Mouse (Mus musculus): ENCODE measurements at regions not wholly inside any gene's neighbourhood (a gene's known extent, or its start where the extent isn't known, plus 50 kb on each side); places are given as distances from the start of the nearest gene placed in this dataset.

DNA sequence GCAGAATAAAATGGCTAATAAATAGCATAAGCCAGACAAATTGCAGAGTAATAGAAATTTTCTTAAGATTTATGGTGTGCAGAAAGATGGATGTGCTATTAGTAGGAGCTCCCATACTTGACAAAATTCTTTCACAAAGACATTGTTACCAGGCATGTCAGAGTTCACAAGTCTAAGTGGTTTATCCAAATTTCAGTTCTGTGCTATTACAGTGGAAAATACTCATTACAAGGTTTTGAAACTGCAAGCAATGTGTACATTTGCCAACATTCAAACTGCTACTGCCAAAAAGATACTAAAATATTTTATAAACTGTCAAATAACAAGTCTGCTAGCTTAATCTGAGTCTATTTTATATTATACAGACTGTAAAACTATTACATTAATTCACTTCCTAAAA, 1550.2 kb upstream of the Acvr2a start:
- Histone ChIP-seq H3K27me3 (replicated peaks) (no peaks in the 10 kb centered on the region), H3K9me3 (no peaks in the 10 kb centered on the region), H3K36me3 (no peaks in the 10 kb centered on the region), H3K4me3 (no peak overlapping the region), H3K4me2 (replicated peaks) (no peak overlapping the region), H3K9ac (no peak overlapping the region), H3K4me1 (no peaks in the 10 kb centered on the region), H3K27ac (no peak overlapping the region)
- ATAC-seq (ENCODE audit: low FRiP score, low read depth): no peak

GRCm38 (mm10) chr2:47265901-47266300, 1548.0 kb upstream of the Acvr2a start:
- no peaks in the 10 kb centered on the region for H3K27me3 ChIP-seq (replicated peaks)
- H3K36me3 ChIP-seq: no peaks in the 10 kb centered on the region
- no peak overlapping the region for H3K4me3 ChIP-seq
- no peaks in the 10 kb centered on the region for H3K4me1 ChIP-seq
- no peak overlapping the region for H3K27ac ChIP-seq
- 81% methylated on average over 2 of the region's 2 CpGs for WGBS
- no peaks in the 10 kb centered on the region for H3K9me3 ChIP-seq
- no peak for ATAC-seq (ENCODE audit: low FRiP score, low read depth)
- H3K4me2 ChIP-seq (replicated peaks): no peak overlapping the region
- no peak overlapping the region for H3K9ac ChIP-seq

DNA sequence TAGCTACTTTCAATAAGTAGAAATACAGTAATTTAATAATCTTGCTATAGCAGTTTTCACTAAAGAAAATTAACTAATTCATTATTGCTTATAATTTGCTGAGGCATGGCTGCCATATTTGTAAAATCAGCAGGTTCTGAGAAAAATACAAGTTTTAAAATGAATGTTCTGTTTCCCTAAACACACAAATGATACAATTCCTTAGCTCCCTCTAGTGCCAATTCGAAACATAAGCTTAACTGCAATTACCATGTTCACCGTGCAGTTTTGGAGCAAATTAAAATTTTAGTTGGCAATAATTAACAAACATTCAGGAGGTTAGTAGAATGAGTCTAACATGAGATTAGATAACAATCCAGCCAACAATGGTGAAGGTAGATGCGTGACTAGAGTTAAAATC, 1518.4 kb upstream of the Acvr2a start:
- Histone ChIP-seq H3K4me2 (replicated peaks) (no peak overlapping the region), H3K27me3 (replicated peaks) (no peaks in the 10 kb centered on the region), H3K4me3 (no peak overlapping the region), H3K4me1 (no peaks in the 10 kb centered on the region), H3K36me3 (no peaks in the 10 kb centered on the region), H3K27ac (no peak overlapping the region), H3K9me3 (no peaks in the 10 kb centered on the region), H3K9ac (no peak overlapping the region)
- WGBS: 58% methylated on average over 3 of the region's 3 CpGs
- ATAC-seq (ENCODE audit: low FRiP score, low read depth): no peak

- 87% methylated on average over 6 of the region's 6 CpGs for WGBS
- Histone ChIP-seq H3K4me1 (no peaks in the 10 kb centered on the region), H3K27ac (no peak overlapping the region), H3K9ac (no peak overlapping the region), H3K4me3 (no peak overlapping the region), H3K36me3 (no peaks in the 10 kb centered on the region), H3K4me2 (replicated peaks) (no peak overlapping the region), H3K9me3 (no peaks in the 10 kb centered on the region), H3K27me3 (replicated peaks) (no peaks in the 10 kb centered on the region)
- no peak for ATAC-seq (ENCODE audit: low FRiP score, low read depth)
These were observed 1511.9 kb upstream of the Acvr2a start for GRCm38 (mm10) chr2:47302056-47302455.

DNA sequence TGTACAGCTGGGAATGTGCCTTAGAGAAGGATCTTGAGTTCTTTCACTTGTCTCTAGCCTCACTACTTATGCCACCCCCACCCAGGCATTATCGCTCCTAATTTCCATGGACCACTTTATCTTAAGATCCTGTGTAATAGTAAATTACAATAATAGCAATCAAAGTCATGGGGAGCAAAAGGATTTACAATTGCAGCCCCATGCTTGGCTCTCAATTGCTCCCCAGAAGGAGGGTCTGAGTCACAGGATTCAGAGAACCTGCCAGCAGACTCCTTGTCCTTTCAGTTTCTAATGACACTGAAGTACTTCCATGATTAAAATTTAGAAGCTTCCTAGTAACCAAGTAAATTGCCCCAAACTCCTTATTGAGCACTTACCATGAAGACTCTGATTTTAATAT, 1483.3 kb upstream of the Acvr2a start:
- H3K9ac ChIP-seq: no peak overlapping the region
- ATAC-seq (ENCODE audit: low FRiP score, low read depth): no peak
- no peak overlapping the region for H3K4me3 ChIP-seq
- H3K9me3 ChIP-seq: no peaks in the 10 kb centered on the region
- no peak overlapping the region for H3K27ac ChIP-seq
- no peaks in the 10 kb centered on the region for H3K27me3 ChIP-seq (replicated peaks)
- H3K4me1 ChIP-seq: no peaks in the 10 kb centered on the region
- 62% methylated on average over 1 of the region's 1 CpGs for WGBS
- no peaks in the 10 kb centered on the region for H3K36me3 ChIP-seq
- H3K4me2 ChIP-seq (replicated peaks): no peak overlapping the region

DNA sequence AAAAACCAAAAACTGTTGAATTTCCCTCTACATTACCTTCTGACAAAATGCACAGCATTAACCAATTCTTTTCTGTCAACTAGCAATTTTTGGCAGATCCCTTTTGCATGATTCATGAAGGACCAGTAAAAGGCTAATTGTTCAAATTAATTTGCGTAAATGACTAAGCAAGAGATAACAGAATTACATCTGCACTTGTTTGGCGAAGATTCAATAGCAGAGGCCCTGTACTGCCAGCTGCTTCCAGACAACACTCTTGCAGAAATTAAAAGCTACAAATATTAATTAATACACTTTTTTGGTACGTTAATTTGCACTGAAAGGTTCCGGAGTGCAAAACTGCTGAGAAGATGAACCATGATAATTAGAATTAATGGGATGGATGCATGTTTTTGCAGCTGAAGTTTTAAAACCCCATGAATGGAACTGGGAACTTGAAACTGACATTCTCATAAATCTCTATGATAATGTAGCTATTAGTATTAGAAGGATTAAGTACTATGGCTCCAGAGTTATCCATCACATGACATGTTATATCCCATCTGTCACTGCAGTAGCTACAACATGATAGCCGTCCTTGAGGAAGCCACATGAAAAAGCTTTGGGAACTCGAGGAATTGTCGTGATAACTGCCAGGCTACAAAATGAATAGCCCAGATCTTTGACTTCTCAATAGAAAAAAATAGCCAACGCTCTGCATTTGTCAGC, 1479.3 kb upstream of the Acvr2a start:
- no peaks in the 10 kb centered on the region for H3K27me3 ChIP-seq (replicated peaks)
- H3K9me3 ChIP-seq: no peaks in the 10 kb centered on the region
- H3K36me3 ChIP-seq: no peaks in the 10 kb centered on the region
- no peak overlapping the region for H3K27ac ChIP-seq
- no peak overlapping the region for H3K9ac ChIP-seq
- no peaks in the 10 kb centered on the region for H3K4me1 ChIP-seq
- WGBS: 56% methylated on average over 8 of the region's 8 CpGs
- H3K4me3 ChIP-seq: no peak overlapping the region
- ATAC-seq (ENCODE audit: low FRiP score, low read depth): peak; percentile 61; the same call in 1 of the 2 replicates
- no peak overlapping the region for H3K4me2 ChIP-seq (replicated peaks)

GRCm38 (mm10) chr2:47363476-47363875, 1450.4 kb upstream of the Acvr2a start:
- Histone ChIP-seq H3K4me3 (no peak overlapping the region), H3K36me3 (no peaks in the 10 kb centered on the region), H3K9ac (no peak overlapping the region), H3K4me2 (replicated peaks) (no peak overlapping the region), H3K9me3 (no peaks in the 10 kb centered on the region), H3K4me1 (no peaks in the 10 kb centered on the region), H3K27me3 (replicated peaks) (no peaks in the 10 kb centered on the region), H3K27ac (no peak overlapping the region)
- WGBS: 88% methylated on average over 1 of the region's 1 CpGs
- ATAC-seq (ENCODE audit: low FRiP score, low read depth): no peak

GRCm38 (mm10) chr2:47368296-47368695, 1445.6 kb upstream of the Acvr2a start:
- Histone ChIP-seq H3K9ac (no peak overlapping the region), H3K4me3 (no peak overlapping the region), H3K4me2 (replicated peaks) (no peak overlapping the region), H3K9me3 (no peaks in the 10 kb centered on the region), H3K4me1 (no peaks in the 10 kb centered on the region), H3K36me3 (no peaks in the 10 kb centered on the region), H3K27ac (no peak overlapping the region), H3K27me3 (replicated peaks) (no peaks in the 10 kb centered on the region)
- ATAC-seq (ENCODE audit: low FRiP score, low read depth): no peak

All from neural tube, embryonic 12.5 days (tissue).